Mouse (Mus musculus): ENCODE data around the gene Vmn1r24.
"Not testable (repeated sequence)": the region's sequence is repeated elsewhere in the genome, so short reads cannot be mapped to it uniquely, and the experiment has no call there.

Vmn1r24 gene

DNA sequence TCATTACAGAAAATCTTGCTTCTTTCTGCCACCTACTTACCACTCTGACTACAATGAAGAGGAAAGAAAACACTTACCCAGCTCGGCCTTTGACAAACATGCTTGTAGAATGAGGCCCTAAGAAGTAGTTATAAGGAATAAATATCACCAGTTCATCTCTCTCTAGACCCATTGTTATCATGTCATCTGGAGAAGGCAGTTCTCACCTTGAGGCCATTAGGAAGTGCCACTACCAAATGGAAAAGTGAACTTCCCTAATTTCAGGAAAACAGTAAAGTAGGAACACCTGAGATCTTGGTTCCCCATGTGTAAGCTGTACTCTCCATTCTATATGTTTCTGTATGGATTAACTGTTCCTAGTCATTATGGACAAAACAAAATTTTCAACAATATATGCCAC, at the start of gene Vmn1r24:
Vmn1r24 (minus strand) TSS at position 101 of the 400 bp plus-strand sequence.
- not testable (repeated sequence) for DNase-seq

DNA sequence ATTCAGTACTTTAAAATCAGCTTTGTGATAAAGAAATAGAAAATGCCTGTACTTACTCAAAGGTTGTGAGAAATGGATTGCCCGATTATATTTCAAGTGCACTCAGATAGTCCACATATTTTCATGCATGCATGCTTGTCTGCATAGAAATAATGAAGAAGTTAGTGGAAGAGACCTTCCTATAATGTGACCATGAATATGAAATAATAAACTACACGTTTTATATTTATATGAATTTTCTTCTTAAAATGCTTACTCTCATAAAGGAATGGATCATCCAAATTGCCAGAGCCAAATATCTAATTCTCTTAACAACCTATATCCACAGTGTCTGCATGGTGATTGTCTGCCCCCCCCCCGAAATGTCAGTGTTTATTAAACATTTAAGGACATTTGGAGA, 19.4 kb upstream of the Vmn1r24 start, which contains the start of gene Vmn1r25:
Vmn1r25 (minus strand) TSS at position 101 of the 400 bp plus-strand sequence.
- no peak for DNase-seq

DNA sequence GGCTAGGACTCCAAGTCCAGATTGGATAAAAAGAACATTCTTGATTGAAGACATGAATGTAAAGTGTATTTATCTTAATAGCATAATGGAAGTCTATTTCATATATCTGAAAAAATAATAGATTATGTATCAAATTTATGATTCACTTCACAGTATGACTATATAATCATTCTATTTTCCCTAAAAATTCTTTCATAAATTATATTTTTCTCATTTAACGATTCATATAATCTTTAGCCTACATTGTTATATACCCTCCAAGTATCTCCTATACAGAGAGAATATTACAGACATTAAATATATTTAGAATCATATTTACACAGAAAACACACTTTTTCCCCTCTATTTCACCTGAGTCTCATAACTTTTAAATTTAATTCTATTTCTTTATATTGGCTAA, 34.6 kb downstream of the Vmn1r24 start, which contains the start of gene Vmn1r23:
Vmn1r23 (minus strand) TSS at position 101 of the 400 bp plus-strand sequence.
- DNase-seq = no peak

DNA sequence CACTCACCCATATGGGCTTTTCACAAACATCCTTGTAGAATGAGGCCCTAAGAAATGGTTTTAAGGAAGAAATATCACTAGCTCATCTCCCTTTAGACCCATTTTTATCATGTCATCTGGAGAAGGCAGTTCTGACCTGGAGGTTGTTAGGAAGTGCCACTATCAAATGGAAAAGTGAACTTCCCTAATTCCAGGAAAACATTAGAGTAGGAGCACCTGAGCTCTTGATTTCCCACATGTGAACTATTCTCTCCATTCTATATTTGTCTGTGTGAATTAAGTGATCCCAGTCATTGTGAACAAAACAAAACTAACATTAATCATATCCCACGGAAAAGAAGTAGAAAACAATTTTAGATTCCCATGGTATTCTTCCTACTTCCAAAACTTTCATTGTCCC, 53.4 kb downstream of the Vmn1r24 start, which contains the start of gene Vmn1r22:
Vmn1r22 (minus strand) TSS at position 101 of the 400 bp plus-strand sequence.
- no peak for DNase-seq
